Mouse (Mus musculus) kidney, adult 2 months (tissue): ENCODE data around the gene Pigr.

Experiments
- CTCF ChIP-seq: fragments of 200-500 bp; conservative IDR thresholded peaks from 2 replicates; pipeline ENCODE4 v1.5.1; 2011; ENCODE audit warnings: low read depth, mild to moderate bottlenecking, control low read depth, low read length, moderate library complexity, mixed read lengths; ENCODE audit not compliant: insufficient read depth, insufficient read length
- POLR2A ChIP-seq: fragments of 200-500 bp; IDR thresholded peaks from one replicate; pipeline ENCODE4 v1.6.1; 2011; ENCODE audit warnings: low read depth, low read length, control low read depth

GRCm38 (mm10) chr1:130821911-130822625 lies 4.4 kb upstream of the Pigr start:
- TF ChIP-seq CTCF (no peak), POLR2A (no peak)
